ENCODE assay signal across 8 mouse cellular contexts in the genomic region with DNA sequence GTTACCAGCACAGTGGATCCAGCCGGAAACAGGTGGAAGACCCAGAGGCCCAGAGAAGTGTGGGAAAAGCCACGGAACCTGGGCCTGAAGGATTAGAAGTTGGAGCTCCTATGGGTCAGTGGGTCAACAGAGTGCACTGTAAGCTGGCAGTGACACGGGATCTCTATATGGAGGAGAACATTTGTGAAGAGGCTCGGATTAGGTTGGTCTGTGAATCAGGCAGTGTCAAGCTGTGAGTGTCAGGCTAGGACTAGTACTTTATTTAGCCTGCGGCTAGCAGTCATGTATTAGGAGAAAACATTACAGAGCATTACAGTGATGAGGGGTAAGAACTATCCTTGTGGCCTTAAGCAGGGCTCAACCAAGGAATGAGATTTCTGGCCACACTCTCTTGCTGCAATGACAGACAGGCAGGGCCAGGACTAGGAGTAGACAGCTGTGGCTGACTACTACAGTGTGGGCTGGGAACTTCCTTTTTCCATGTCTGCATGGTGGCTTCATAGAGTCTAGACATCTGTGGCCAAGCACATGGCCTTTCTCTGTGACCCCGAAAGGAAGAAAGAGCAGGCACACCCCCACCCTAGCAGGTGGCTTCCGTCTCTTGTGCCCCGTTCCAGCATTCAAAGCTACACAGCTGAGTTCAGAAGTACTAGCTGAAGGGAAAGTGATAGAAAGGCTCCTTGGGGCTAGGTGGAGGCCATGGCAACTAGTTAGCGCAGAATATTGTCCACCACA.
DNase-seq lines count a peak whose midpoint lies in the region; ATAC-seq lines count a peak whose summit lies in the region.

No protein-coding gene starts in this region.

- ATAC-seq in kidney, embryonic 14.5 days (ENCODE audit: low FRiP score, low TSS enrichment), result peak; percentile 87
- ATAC-seq in common myeloid progenitor, adult 5-6 weeks (replicated peaks; ENCODE audit: low read depth, poor library complexity, severe bottlenecking), result peak; percentile 97
- ATAC-seq in hindbrain, embryonic 12.5 days (ENCODE audit: low FRiP score), result 0 out of 2 replicates have a peak, but pooled peaks have one; percentile 21
- ATAC-seq in megakaryocyte, adult 5-6 weeks (ENCODE audit: poor library complexity, severe bottlenecking), result peak; percentile 90

- no peaks in the 10 kb centered on the region; the same call in 1 of the 2 replicates for H3K36me3 ChIP-seq in kidney, embryonic 14.5 days (ENCODE audit: control insufficient read depth, insufficient read depth, low read length)
- no peaks in the 10 kb centered on the region for H3K36me3 ChIP-seq in hindbrain, embryonic 12.5 days

- H3K4me1 ChIP-seq in kidney, embryonic 14.5 days (ENCODE audit: control insufficient read depth, insufficient read depth, low read length), result peaks cover 24% of the 10 kb centered on the region
- H3K4me1 ChIP-seq in hindbrain, embryonic 12.5 days, result peaks cover 22% of the 10 kb centered on the region

- H3K27ac ChIP-seq in kidney, embryonic 14.5 days (ENCODE audit: low read depth, low read length), result 0 out of 2 replicates have a peak overlapping the region, but pooled peaks have one; percentile 37
- peak overlapping the region; percentile 23 for H3K27ac ChIP-seq in hindbrain, embryonic 12.5 days

- no peaks in the 10 kb centered on the region for H3K9me3 ChIP-seq in kidney, embryonic 14.5 days (ENCODE audit: control insufficient read depth, low read length)
- no peaks in the 10 kb centered on the region for H3K9me3 ChIP-seq in hindbrain, embryonic 12.5 days (replicated peaks)

- no peak overlapping the region for H3K4me2 ChIP-seq in kidney, embryonic 14.5 days (replicated peaks; ENCODE audit: low read depth, low read length)
- no peak overlapping the region for H3K4me2 ChIP-seq in hindbrain, embryonic 12.5 days (replicated peaks)

- no peak for DNase-seq in kidney, postnatal 36 days
- peak; percentile 85 for DNase-seq in thymus, postnatal 0 days (ENCODE audit: low spot score)
- no peak for DNase-seq in right cerebral cortex, adult 18-20 months
- DNase-seq in layer of hippocampus, postnatal 10 days (ENCODE audit: low spot score in 2 of 2), result no peak

- 57% methylated on average over 9 of the region's 9 CpGs for WGBS in kidney, embryonic 14.5 days
- WGBS in hindbrain, embryonic 12.5 days, result 72% methylated on average over 9 of the region's 9 CpGs

- H3K4me3 ChIP-seq in kidney, embryonic 14.5 days (ENCODE audit: low read length), result no peak overlapping the region
- H3K4me3 ChIP-seq in hindbrain, embryonic 12.5 days, result no peak overlapping the region

- no peaks in the 10 kb centered on the region for H3K27me3 ChIP-seq in kidney, embryonic 14.5 days (ENCODE audit: control insufficient read depth, insufficient read depth, low read length)
- no peaks in the 10 kb centered on the region for H3K27me3 ChIP-seq in hindbrain, embryonic 12.5 days

- no peak overlapping the region for H3K9ac ChIP-seq in kidney, embryonic 14.5 days (ENCODE audit: low read depth, low read length)
- no peak overlapping the region for H3K9ac ChIP-seq in hindbrain, embryonic 12.5 days

Comparison
In these comparisons a context has a peak if more than half of its experiments do, and no peak if none do; other contexts are left out.
1. ATAC-seq: peak in every context shown above with its lines; median percentile 97 in common myeloid progenitor, adult 5-6 weeks; 90 in megakaryocyte, adult 5-6 weeks; 87 in kidney, embryonic 14.5 days; 21 in hindbrain, embryonic 12.5 days.